Mouse (Mus musculus) heart, embryonic 15.5 days (tissue): Measurements from ENCODE around the gene N4bp2l2. TPM values are rescaled to one million over a fixed set of nuclear protein-coding genes. Genes with fewer than 3 reads are reported as not detected.
A peak's percentile ranks its signal among the peaks of the same experiment; 100 is the strongest.
"Not testable (repeated sequence)": the region's sequence is repeated elsewhere in the genome, so short reads cannot be mapped to it uniquely, and the experiment has no call there.

Experiments used
- ATAC-seq: fragments of 200-750 bp; cut with Nextera tagmentation; replicated peaks from 2 replicates; pipeline ENCODE4 v1.8.0; 2017; ENCODE audit warnings: low read depth, moderate TSS enrichment; ENCODE audit not compliant: insufficient number of reproducible peaks, insufficient read depth, low FRiP score
- H3K27ac ChIP-seq: fragments of 300-500 bp; sonication (generic); 2 replicates; pipeline ENCODE4 v1.5.1; 2015; ENCODE audit warnings: mild to moderate bottlenecking, inconsistent platforms
- H3K27me3 ChIP-seq: fragments of 300-500 bp; sonication (generic); 2 replicates; pipeline ENCODE4 v1.6.1; 2015; ENCODE audit warnings: inconsistent platforms
- H3K36me3 ChIP-seq: fragments of 300-500 bp; sonication (generic); 2 replicates; pipeline ENCODE4 v1.6.1; 2015; ENCODE audit warnings: mild to moderate bottlenecking, inconsistent platforms
- H3K4me1 ChIP-seq: fragments of 300-500 bp; sonication (generic); replicated peaks from 2 replicates; pipeline ENCODE4 v1.6.1; 2015; ENCODE audit warnings: inconsistent platforms
- H3K4me2 ChIP-seq: fragments of 300-500 bp; sonication (generic); 2 replicates; pipeline ENCODE4 v1.6.1; 2015; ENCODE audit warnings: inconsistent platforms, mild to moderate bottlenecking, moderate library complexity
- H3K4me3 ChIP-seq: fragments of 300-500 bp; sonication (generic); 2 replicates; pipeline ENCODE4 v1.5.1; 2015; ENCODE audit warnings: mild to moderate bottlenecking, inconsistent platforms
- H3K9ac ChIP-seq: fragments of 300-500 bp; sonication (generic); 2 replicates; pipeline ENCODE4 v1.6.1; 2015; ENCODE audit warnings: mild to moderate bottlenecking, inconsistent platforms
- H3K9me3 ChIP-seq: fragments of 300-500 bp; sonication (generic); replicated peaks from 2 replicates; pipeline ENCODE4 v1.6.1; 2016; ENCODE audit warnings: inconsistent platforms
- WGBS: fragments of 180-500 bp; shearing (Covaris S2); methylation state at CpG from one replicate; pipeline ENCODE4 v1.1.7; 2015; ENCODE audit warnings: mixed read lengths; 5-methylcytosine and 5-hydroxymethylcytosine counted together
- polyA plus RNA-seq: library from polyadenylated mRNA; unstranded; fragments of >200 nt; fragmentation: Nextera tagmentation; extraction: Ambion mirVana; gene quantifications from 2 replicates; pipeline ENCODE4 v1.2.1, GENCODE M21; 2015

The N4bp2l2 gene
- polyA plus RNA-seq, 1 experiment from 2014 or later = 25.3 TPM

DNA sequence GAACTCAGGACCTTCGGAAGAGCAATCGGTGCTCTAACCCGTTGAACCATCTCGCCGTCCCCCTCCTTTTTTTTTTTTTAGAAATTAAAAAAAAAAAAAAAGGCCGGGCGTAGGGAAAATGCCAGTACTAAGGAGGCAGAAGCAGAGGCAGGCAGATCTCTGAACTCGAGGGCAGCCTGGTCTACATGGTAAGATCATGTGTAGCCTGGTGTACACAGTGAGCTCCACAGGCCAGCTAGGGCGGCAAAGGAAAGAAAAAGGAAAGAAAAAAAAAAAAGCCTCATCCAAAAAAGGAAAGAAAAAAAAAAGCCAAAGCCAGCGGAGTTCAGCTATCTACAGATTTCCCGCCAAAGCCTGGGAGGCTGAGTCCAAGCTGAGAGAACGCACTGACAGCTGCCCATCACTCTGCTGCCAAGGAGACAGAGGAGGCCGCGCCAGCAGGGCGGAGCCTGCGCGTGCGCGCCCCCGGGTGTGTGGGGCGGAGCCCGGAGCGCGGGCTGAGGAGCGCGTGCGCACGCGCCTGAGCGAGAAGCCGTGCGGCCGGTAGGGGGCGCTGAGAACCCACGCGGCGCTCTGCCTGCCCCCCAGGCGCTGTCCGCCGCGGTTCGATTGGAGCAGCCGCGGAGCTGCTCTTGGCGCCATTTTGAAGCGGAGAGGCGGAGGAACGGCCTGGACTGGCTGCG lies 7.3 kb upstream of the N4bp2l2 start, which contains the start of gene Pds5b:
TSS of gene Pds5b (plus strand) at position 587 of the 683 bp plus-strand sequence.
- Histone ChIP-seq H3K9me3 (no peaks in the 10 kb centered on the region), H3K27me3 (no peaks in the 10 kb centered on the region), H3K36me3 (no peaks in the 10 kb centered on the region), H3K27ac (peak within 1 kb of the TSS; percentile 95), H3K4me1 (peaks cover 7% of the 10 kb centered on the region), H3K4me3 (peak within 1 kb of the TSS; percentile 98), H3K4me2 (peak within 1 kb of the TSS; percentile 64), H3K9ac (peak within 1 kb of the TSS; percentile 92)
- peak; percentile 94 for ATAC-seq
- 12% methylated on average over 49 of the region's 49 CpGs for WGBS

DNA sequence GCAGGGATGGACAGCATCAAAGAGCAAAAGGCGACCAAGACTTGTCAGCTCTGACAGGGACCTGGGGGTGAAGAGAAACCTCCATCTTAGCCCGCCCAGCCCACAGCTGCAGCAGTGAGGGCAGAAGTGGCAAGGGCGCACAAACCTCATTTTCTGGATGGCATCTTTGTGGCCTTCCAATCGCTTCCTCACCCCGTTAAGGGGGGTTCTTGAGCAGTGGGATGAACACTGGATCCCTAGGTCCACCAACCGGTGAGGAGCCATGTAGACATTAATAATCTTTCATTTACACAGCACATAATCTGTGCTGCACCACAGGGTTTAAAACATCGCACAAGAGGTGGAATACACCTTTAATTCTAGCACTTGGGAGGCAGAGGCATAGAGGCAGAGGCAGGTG lies 6.4 kb upstream of the N4bp2l2 start:
- H3K9ac ChIP-seq = no peak overlapping the region
- ATAC-seq = no peak
- peaks cover 7% of the 10 kb centered on the region for H3K4me1 ChIP-seq
- no peaks in the 10 kb centered on the region for H3K27me3 ChIP-seq
- H3K9me3 ChIP-seq = no peaks in the 10 kb centered on the region
- H3K36me3 ChIP-seq = no peaks in the 10 kb centered on the region
- no peak overlapping the region for H3K27ac ChIP-seq
- no peak overlapping the region for H3K4me3 ChIP-seq
- WGBS = 86% methylated on average over 7 of the region's 7 CpGs
- no peak overlapping the region for H3K4me2 ChIP-seq

DNA sequence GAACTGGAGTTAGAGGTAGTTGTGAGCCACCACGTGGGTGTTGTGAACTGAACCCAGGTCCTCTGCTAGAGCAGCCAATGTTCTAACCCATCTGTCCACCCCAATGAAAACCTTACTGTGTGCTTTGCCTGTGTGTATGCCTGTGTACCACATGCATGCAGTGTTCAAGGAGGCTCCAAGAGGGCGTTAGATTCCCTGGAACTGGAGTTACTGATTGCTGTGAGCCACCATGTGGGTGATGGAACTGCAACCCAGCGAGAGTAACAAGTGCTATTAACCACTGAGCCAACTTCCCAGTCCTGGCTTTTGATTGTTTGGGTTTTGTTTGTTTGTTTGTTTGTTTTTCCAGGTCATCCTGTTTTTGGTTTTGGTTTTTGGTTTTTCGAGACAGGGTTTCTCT lies 2.7 kb upstream of the N4bp2l2 start:
- Histone ChIP-seq H3K4me3 (no peak overlapping the region), H3K4me2 (no peak overlapping the region), H3K9ac (no peak overlapping the region), H3K27ac (no peak overlapping the region), H3K4me1 (peaks cover 7% of the 10 kb centered on the region), H3K9me3 (no peaks in the 10 kb centered on the region), H3K36me3 (no peaks in the 10 kb centered on the region), H3K27me3 (no peaks in the 10 kb centered on the region)
- ATAC-seq = no peak
- 55% methylated on average over 4 of the region's 4 CpGs for WGBS

DNA sequence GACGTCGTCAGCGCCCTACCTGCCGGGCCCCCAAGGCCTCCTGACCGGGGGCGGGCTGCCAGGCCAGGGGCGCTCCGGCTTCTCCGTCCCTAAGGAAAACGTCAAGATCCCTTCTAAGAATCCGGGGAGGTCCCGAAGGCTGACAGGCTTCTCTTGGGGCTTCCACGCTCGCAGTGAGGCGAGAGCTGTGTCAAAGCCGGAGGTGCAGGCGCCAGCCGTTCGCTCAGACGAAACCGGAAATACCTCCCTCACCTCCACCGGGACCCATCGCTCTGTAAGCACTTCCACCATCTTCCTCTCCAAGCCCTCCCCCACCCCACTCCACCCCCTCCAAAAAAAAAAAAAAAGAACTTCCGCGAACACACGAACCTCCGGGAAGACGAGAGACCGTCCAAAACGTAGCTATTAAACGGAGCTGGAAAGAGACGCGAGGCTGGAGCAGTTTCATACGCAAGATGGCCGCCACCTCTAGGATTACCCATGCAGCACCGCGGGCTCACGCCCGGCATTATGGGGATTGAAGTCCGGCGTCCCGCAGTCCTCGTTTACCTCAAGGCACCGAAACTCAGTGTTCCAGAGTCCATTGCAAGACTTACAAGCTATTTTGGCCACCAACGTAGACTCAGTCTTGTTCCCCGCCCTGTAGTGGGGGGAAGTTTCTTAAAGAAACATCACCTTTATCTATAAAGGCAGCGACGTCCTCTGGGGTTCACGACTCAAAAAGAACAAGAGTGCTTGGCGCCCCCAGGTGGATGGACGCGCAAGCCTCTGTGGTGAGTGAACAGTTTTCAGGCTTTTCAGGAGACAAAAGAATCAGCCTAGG lies 640 bp downstream of the N4bp2l2 start:
- Histone ChIP-seq H3K36me3 (peaks cover 14% of the 10 kb centered on the region; the same call in 1 of the 2 replicates), H3K27me3 (no peaks in the 10 kb centered on the region), H3K4me3 (peak overlapping the region; percentile 100), H3K4me1 (peaks cover 18% of the 10 kb centered on the region), H3K27ac (peak overlapping the region; percentile 99), H3K9ac (peak overlapping the region; percentile 94), H3K4me2 (peak overlapping the region; percentile 65), H3K9me3 (no peaks in the 10 kb centered on the region)
- under 1% methylated on average over 52 of the region's 52 CpGs for WGBS
- peak; percentile 99 for ATAC-seq

DNA sequence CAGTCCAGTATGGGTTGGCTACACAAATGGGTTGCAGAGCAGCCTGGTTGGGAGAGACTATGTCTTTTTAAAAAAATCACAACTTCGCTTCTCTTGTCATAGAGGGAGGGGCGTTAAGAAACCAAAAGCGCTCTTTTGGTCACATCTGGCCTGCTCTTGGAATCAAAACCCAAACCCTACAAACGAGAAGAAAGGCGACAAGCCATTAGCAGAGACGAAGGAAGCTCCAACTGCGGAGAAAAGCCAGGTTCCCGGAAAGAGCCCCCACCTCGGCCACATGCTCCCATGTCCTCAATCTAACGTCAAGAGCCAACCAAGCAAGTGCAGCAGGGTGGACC lies 1.2 kb downstream of the N4bp2l2 start:
- Histone ChIP-seq H3K9ac (peak overlapping the region; percentile 94), H3K4me2 (peak overlapping the region; percentile 65), H3K9me3 (no peaks in the 10 kb centered on the region), H3K4me1 (peaks cover 18% of the 10 kb centered on the region), H3K27ac (peak overlapping the region; percentile 99), H3K4me3 (peak overlapping the region; percentile 100), H3K36me3 (peaks cover 14% of the 10 kb centered on the region; the same call in 1 of the 2 replicates), H3K27me3 (no peaks in the 10 kb centered on the region)
- WGBS = under 1% methylated on average over 10 of the region's 10 CpGs
- ATAC-seq = no peak

DNA sequence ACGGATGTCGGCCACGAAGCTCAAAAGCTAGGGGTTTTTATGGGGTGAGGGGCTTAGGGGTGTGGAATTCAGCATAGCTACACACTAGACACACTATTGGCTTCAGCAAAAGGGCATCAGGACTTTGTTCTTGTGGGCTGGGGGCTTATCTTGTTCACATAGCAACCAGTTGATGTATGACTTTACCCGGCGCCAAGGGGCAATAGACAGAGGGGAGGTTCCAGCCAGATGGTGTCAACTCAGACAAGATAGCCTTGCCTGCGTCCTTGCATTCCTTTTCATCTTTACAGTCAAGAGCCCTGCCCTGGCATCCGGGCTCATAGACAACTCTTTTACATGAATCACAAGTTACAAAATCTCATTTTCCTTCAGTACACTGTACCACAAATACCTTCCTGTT lies 2.1 kb downstream of the N4bp2l2 start:
- Histone ChIP-seq H3K4me1 (peaks cover 18% of the 10 kb centered on the region), H3K36me3 (peaks cover 14% of the 10 kb centered on the region; the same call in 1 of the 2 replicates), H3K4me2 (peak overlapping the region; percentile 65), H3K4me3 (peak overlapping the region; percentile 29)
- not testable (repeated sequence) for H3K9ac ChIP-seq, H3K9me3 ChIP-seq, H3K27ac ChIP-seq, ATAC-seq, H3K27me3 ChIP-seq
- WGBS = 36% methylated on average over 7 of the region's 7 CpGs

DNA sequence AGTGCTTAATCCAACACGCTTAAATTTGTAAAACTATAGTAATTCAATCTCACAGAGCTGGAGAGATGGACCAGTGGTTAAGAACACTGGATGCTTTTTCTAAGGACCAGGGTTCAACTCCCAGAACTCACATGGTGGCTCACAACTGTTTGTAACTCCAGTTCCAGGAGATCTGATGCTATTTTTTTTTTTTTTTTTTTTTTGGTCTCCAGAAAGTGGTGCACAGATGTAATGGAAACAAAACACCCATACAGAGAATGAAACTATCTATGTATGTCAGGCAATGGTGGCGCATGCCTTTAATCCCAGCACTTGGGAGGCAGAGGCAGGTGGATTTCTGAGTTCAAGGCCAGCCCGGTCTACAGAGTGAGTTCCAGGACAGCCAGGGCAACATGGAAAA lies 5.7 kb downstream of the N4bp2l2 start:
- not testable (repeated sequence) for H3K27me3 ChIP-seq, H3K27ac ChIP-seq, ATAC-seq, H3K9me3 ChIP-seq, H3K9ac ChIP-seq, H3K4me3 ChIP-seq, H3K4me2 ChIP-seq
- 88% methylated on average over 3 of the region's 3 CpGs for whole genome bisulfite sequencing
- H3K36me3 ChIP-seq = peaks cover 14% of the 10 kb centered on the region; the same call in 1 of the 2 replicates
- peaks cover 21% of the 10 kb centered on the region for H3K4me1 ChIP-seq

DNA sequence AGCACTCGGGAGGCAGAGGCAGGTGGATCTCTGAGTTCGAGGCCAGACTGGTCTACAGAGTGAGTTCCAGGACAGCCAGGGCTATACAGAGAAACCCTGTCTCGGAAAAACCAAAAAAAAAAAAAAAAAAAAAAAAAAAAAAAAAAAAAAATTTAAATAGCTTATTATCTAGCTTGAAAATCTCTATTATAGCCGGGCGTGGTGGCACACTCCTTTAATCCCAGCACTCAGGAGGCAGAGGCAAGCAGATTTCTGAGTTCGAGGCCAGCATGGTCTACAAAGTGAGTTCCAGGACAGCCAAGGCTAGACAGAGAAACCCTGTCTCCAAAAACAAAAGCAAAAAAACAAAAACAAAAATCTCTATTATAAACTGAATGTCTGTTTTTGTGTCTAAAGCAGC lies 6.6 kb downstream of the N4bp2l2 start:
- not testable (repeated sequence) for H3K27ac ChIP-seq, H3K9me3 ChIP-seq, ATAC-seq, H3K4me3 ChIP-seq, H3K27me3 ChIP-seq, H3K9ac ChIP-seq, H3K4me2 ChIP-seq
- WGBS = 89% methylated on average over 6 of the region's 6 CpGs
- Histone ChIP-seq H3K36me3 (peaks cover 14% of the 10 kb centered on the region; the same call in 1 of the 2 replicates), H3K4me1 (peaks cover 23% of the 10 kb centered on the region)

DNA sequence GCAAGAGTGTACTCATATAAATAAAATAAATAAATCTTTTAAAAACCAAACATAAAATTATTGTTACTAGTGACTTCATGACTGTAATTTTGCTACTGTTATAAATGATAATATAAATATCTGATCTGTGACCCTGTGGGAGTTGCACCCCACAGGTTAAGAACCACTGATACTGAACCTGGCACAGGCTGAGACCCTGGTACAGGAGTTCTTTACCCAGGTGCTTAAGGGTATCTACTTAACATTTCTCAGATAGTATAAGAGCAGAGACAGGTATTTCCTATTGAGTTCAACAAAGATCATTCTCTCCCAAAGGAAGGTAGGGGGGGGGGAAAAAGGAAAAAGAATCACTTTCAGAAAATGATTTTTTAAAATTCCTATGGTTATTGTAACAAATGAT lies 11.4 kb downstream of the N4bp2l2 start:
- Histone ChIP-seq H3K9me3 (no peaks in the 10 kb centered on the region), H3K4me3 (no peak overlapping the region), H3K9ac (no peak overlapping the region), H3K27me3 (no peaks in the 10 kb centered on the region), H3K27ac (no peak overlapping the region), H3K4me2 (no peak overlapping the region), H3K4me1 (peaks cover 10% of the 10 kb centered on the region), H3K36me3 (peaks cover 9% of the 10 kb centered on the region)
- no peak for ATAC-seq

DNA sequence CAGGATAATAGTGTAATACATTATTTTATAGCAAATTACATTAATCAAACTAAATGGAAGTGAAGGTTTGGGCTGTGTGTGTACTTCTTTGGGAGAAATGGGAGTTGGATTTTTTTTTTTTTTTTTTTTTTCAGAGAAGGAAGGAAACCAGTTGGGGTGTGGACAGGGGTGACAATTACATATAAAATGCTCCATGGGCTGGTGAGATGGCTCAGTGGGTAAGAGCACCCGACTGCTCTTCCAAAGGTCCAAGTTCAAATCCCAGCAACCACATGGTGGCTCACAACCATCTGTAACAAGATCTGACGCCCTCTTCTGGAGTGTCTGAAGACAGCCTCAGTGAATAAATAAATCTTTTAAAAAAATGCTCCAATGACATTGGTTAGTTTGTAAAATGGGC lies 13.4 kb downstream of the N4bp2l2 start:
- peaks cover 18% of the 10 kb centered on the region for H3K36me3 ChIP-seq
- no peak overlapping the region for H3K27ac ChIP-seq
- H3K4me3 ChIP-seq = no peak overlapping the region
- ATAC-seq = no peak
- H3K9ac ChIP-seq = no peak overlapping the region
- 79% methylated on average over 2 of the region's 2 CpGs for WGBS
- no peaks in the 10 kb centered on the region for H3K9me3 ChIP-seq
- no peak overlapping the region for H3K4me2 ChIP-seq
- H3K4me1 ChIP-seq = peaks cover 3% of the 10 kb centered on the region
- no peaks in the 10 kb centered on the region for H3K27me3 ChIP-seq

DNA sequence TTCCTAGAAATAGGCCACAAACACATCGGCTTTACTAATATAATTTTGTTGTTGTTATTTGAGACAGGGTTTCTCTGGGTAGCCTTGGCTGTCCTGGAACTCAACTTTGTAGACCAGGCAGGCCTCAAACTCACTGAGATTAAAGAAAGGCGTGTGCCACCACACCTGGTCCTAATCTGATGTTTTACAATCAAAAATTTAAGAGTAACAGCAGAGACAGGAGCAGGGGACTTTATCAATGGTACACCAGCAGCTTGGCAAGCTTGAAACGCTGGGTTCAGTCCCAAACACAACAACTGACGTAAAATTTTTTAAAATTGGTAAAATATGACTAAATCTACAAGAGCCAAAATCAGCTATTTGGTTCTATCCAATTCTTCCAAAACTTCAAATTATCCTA lies 21.1 kb downstream of the N4bp2l2 start:
- no peak for ATAC-seq

More for the DNA sequence above, 21.1 kb downstream of the N4bp2l2 start:
- H3K9ac ChIP-seq = no peak overlapping the region
- peaks cover 43% of the 10 kb centered on the region for H3K36me3 ChIP-seq
- H3K4me2 ChIP-seq = no peak overlapping the region
- H3K27me3 ChIP-seq = no peaks in the 10 kb centered on the region
- WGBS = 94% methylated on average over 4 of the region's 4 CpGs
- H3K27ac ChIP-seq = no peak overlapping the region
- no peak overlapping the region for H3K4me3 ChIP-seq
- no peaks in the 10 kb centered on the region for H3K4me1 ChIP-seq
- H3K9me3 ChIP-seq = no peaks in the 10 kb centered on the region
